Mouse (Mus musculus): Measurements from ENCODE around the gene Ovol3.
"Not testable (repeated sequence)": the region's sequence is repeated elsewhere in the genome, so short reads cannot be mapped to it uniquely, and the experiment has no call there.

DNA sequence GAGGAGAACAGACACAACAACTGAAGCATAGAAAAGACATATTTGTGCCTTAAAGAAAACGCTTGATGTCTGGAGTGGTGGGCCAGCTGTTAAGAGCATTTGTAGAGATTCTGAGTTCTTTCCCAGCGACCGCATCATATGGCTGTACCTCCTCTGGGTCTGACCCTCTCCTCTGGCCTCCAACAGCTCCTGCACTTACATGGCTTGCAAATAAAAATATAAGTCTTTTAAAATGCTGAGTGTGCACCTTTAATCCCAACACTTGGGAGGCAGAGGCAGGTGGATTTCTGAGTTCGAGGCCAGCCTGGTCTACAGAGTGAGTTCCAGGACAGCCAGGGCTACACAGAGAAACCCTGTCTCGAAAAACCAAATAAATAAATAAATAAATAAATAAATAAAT lies 34.9 kb downstream of the Ovol3 start:
- TF ChIP-seq POLR2A (IDR thresholded peaks at IDR 0.05; ENCODE audit: extremely low read depth, insufficient read depth, low read length); CTCF (IDR thresholded peaks at IDR 0.05; ENCODE audit: low read depth, low read length): not testable (repeated sequence)

Measured in liver, adult 2 months (tissue).